Mouse (Mus musculus) neural tube, embryonic 13.5 days (tissue): Measurements from ENCODE around the gene Arl1. TPM values are rescaled to one million over a fixed set of nuclear protein-coding genes. Genes with fewer than 3 reads are reported as not detected.
A peak's percentile ranks its signal among the peaks of the same experiment; 100 is the strongest.
"Not testable (repeated sequence)": the region's sequence is repeated elsewhere in the genome, so short reads cannot be mapped to it uniquely, and the experiment has no call there.

Source experiments
- ATAC-seq: fragments of 200-750 bp; cut with Nextera tagmentation; 2 replicates; pipeline ENCODE4 v1.8.0; 2017; ENCODE audit warnings: low read depth, mild to moderate bottlenecking, moderate TSS enrichment, moderate library complexity
- H3K27ac ChIP-seq: fragments of 300-500 bp; sonication (generic); replicated peaks from 2 replicates; pipeline ENCODE4 v1.5.1; 2015; ENCODE audit warnings: moderate library complexity, mild to moderate bottlenecking, inconsistent platforms
- H3K27me3 ChIP-seq: fragments of 300-500 bp; sonication (generic); 2 replicates; pipeline ENCODE4 v1.6.1; 2015; ENCODE audit warnings: mild to moderate bottlenecking, inconsistent platforms
- H3K36me3 ChIP-seq: fragments of 300-500 bp; sonication (generic); 2 replicates; pipeline ENCODE4 v1.6.1; 2015; ENCODE audit warnings: mild to moderate bottlenecking, inconsistent platforms
- H3K4me1 ChIP-seq: fragments of 300-500 bp; sonication (generic); replicated peaks from 2 replicates; pipeline ENCODE4 v1.6.1; 2015; ENCODE audit warnings: inconsistent platforms
- H3K4me2 ChIP-seq: fragments of 300-500 bp; sonication (generic); 2 replicates; pipeline ENCODE4 v1.6.1; 2015; ENCODE audit warnings: inconsistent platforms, mild to moderate bottlenecking, moderate library complexity
- H3K4me3 ChIP-seq: fragments of 300-500 bp; sonication (generic); 2 replicates; pipeline ENCODE4 v1.5.1; 2015; ENCODE audit warnings: mild to moderate bottlenecking, inconsistent platforms
- H3K9ac ChIP-seq: fragments of 300-500 bp; sonication (generic); 2 replicates; pipeline ENCODE4 v1.6.1; 2015; ENCODE audit warnings: moderate library complexity, mild to moderate bottlenecking, inconsistent platforms
- H3K9me3 ChIP-seq: fragments of 300-500 bp; sonication (generic); 2 replicates; pipeline ENCODE4 v1.6.1; 2016; ENCODE audit warnings: inconsistent platforms
- WGBS: fragments of 180-500 bp; shearing (Covaris S2); methylation state at CpG from one replicate; pipeline ENCODE4 v1.1.7; 2015; 5-methylcytosine and 5-hydroxymethylcytosine counted together
- polyA plus RNA-seq: library from polyadenylated mRNA; unstranded; fragments of >200 nt; fragmentation: Nextera tagmentation; extraction: Ambion mirVana; gene quantifications from 2 replicates; pipeline ENCODE4 v1.2.1, GENCODE M21; 2015

The Arl1 gene
- polyA plus RNA-seq, 1 experiment from 2014 or later: 157 TPM

DNA sequence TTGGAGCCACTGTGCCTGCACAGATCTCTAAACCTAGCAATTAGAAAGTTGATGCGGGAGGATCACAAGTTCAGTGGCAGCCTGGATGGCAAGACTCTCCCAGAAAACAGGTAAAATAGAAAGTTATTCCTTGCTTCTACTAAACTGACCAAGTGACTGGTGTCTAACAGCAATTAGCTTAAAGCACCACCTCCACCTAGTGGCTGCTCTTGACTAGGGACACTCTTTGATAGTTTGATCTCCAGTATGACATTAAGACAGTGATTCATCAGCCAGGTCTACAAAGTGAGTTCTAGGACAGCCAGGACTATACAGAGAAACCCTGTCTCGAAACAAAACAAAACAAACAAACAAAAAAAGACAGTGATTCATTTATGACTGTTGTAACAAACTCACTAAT lies 5.3 kb upstream of the Arl1 start:
- no peak for ATAC-seq
- WGBS: 60% methylated on average over 2 of the region's 2 CpGs
- H3K36me3 ChIP-seq: no peaks in the 10 kb centered on the region

DNA sequence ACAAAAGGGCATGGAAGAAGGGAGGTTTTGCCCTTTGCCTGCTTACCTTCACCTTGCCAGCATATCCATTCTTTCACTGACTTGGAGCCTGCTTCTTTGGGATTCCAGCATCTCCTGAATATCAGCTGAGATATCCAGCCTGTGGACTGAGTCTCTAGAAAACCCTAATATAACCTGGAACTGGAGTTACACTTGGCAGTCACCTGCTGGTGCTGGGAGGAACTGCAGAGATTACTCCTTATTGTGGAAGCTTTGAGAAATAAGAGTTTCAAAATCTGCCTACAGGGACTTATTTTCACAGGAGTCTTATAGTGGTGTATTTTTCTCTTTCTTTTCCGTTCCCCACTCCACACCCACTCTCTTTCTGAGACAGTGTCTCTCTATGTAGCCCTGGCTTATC lies 3.5 kb upstream of the Arl1 start:
- Histone ChIP-seq H3K36me3 (no peaks in the 10 kb centered on the region), H3K27ac (no peak overlapping the region), H3K9ac (no peak overlapping the region), H3K27me3 (no peaks in the 10 kb centered on the region; the same call in 1 of the 2 replicates), H3K4me2 (no peak overlapping the region), H3K4me3 (no peak overlapping the region), H3K9me3 (no peaks in the 10 kb centered on the region), H3K4me1 (peaks cover 8% of the 10 kb centered on the region)
- no peak for ATAC-seq
- WGBS: 54% methylated on average over 1 of the region's 1 CpGs

More for the DNA sequence above, 5.3 kb upstream of the Arl1 start:
- H3K9me3 ChIP-seq: no peaks in the 10 kb centered on the region
- H3K4me2 ChIP-seq: no peak overlapping the region
- H3K4me1 ChIP-seq: peaks cover 3% of the 10 kb centered on the region
- H3K27me3 ChIP-seq: no peaks in the 10 kb centered on the region; the same call in 1 of the 2 replicates
- no peak overlapping the region for H3K9ac ChIP-seq
- H3K4me3 ChIP-seq: no peak overlapping the region
- H3K27ac ChIP-seq: no peak overlapping the region

- H3K4me1 ChIP-seq: peaks cover 16% of the 10 kb centered on the region
- 77% methylated on average over 8 of the region's 8 CpGs for WGBS
- H3K9me3 ChIP-seq: no peaks in the 10 kb centered on the region
- no peaks in the 10 kb centered on the region; the same call in 1 of the 2 replicates for H3K27me3 ChIP-seq
- H3K4me3 ChIP-seq: no peak overlapping the region
- ATAC-seq: no peak
- H3K36me3 ChIP-seq: no peaks in the 10 kb centered on the region
- no peak overlapping the region for H3K9ac ChIP-seq
- H3K4me2 ChIP-seq: no peak overlapping the region
- H3K27ac ChIP-seq: no peak overlapping the region
These were observed 2.5 kb upstream of the Arl1 start for GRCm38 (mm10) chr10:88728166-88728565.

- H3K9me3 ChIP-seq: no peaks in the 10 kb centered on the region
- H3K27ac ChIP-seq: peak overlapping the region; percentile 68
- peak overlapping the region; percentile 85 for H3K4me3 ChIP-seq
- WGBS: 2% methylated on average over 55 of the region's 61 CpGs
- peaks cover 7% of the 10 kb centered on the region for H3K36me3 ChIP-seq
- peak overlapping the region; percentile 94 for H3K9ac ChIP-seq
- H3K4me1 ChIP-seq: peaks cover 18% of the 10 kb centered on the region
- H3K4me2 ChIP-seq: peak overlapping the region; percentile 71
- no peaks in the 10 kb centered on the region; the same call in 1 of the 2 replicates for H3K27me3 ChIP-seq
- no peak; the same call in none of the 2 replicates for ATAC-seq
These were observed 1.0 kb downstream of the Arl1 start for GRCm38 (mm10) chr10:88731496-88732308.

GRCm38 (mm10) chr10:88732309-88732622 lies 1.6 kb downstream of the Arl1 start:
- H3K27me3 ChIP-seq: no peaks in the 10 kb centered on the region; the same call in 1 of the 2 replicates
- H3K27ac ChIP-seq: no peak overlapping the region
- peak overlapping the region; percentile 94 for H3K9ac ChIP-seq
- no peaks in the 10 kb centered on the region for H3K9me3 ChIP-seq
- H3K4me1 ChIP-seq: peaks cover 18% of the 10 kb centered on the region
- peak overlapping the region; percentile 85 for H3K4me3 ChIP-seq
- no peak for ATAC-seq
- peaks cover 13% of the 10 kb centered on the region for H3K36me3 ChIP-seq
- H3K4me2 ChIP-seq: peak overlapping the region; percentile 71
- WGBS: 21% methylated on average over 6 of the region's 6 CpGs

DNA sequence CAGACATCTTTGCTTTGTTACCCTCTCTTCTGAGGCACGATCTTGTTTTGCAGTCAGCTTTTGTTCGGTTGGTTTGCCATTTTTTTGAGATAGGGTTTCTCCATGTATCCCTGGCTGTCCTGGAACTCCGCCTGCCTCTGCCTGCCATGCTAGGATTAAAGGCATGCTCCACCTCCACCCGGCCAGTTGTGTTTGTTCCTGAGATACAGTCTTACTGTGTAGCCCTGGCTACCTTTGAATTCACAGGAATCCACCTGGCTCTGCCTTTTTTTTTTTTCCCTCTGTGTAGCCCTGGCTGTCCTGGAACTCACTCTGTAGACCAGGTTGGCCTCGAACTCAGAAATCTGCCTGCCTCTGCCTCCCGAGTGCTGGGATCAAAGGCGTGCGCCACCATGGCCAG lies 8.4 kb downstream of the Arl1 start:
- H3K9me3 ChIP-seq, H3K4me1 ChIP-seq, H3K4me3 ChIP-seq, H3K27me3 ChIP-seq, ATAC-seq, H3K9ac ChIP-seq, H3K4me2 ChIP-seq, H3K27ac ChIP-seq: not testable (repeated sequence)
- peaks cover 53% of the 10 kb centered on the region for H3K36me3 ChIP-seq
- 97% methylated on average over 8 of the region's 8 CpGs for WGBS

- H3K9ac ChIP-seq: no peak overlapping the region
- H3K4me3 ChIP-seq: no peak overlapping the region
- no peaks in the 10 kb centered on the region for H3K27me3 ChIP-seq
- H3K4me1 ChIP-seq: no peaks in the 10 kb centered on the region
- H3K4me2 ChIP-seq: no peak overlapping the region
- H3K36me3 ChIP-seq: peaks cover 61% of the 10 kb centered on the region
- WGBS: 90% methylated on average over 1 of the region's 1 CpGs
- ATAC-seq: no peak
- H3K9me3 ChIP-seq: no peaks in the 10 kb centered on the region
- H3K27ac ChIP-seq: no peak overlapping the region
These were observed 9.2 kb downstream of the Arl1 start for GRCm38 (mm10) chr10:88739818-88740217.

GRCm38 (mm10) chr10:88740781-88741180 lies 10.1 kb downstream of the Arl1 start:
- Histone ChIP-seq H3K4me1 (no peaks in the 10 kb centered on the region), H3K9me3 (no peaks in the 10 kb centered on the region), H3K4me3 (no peak overlapping the region), H3K4me2 (no peak overlapping the region), H3K36me3 (peaks cover 70% of the 10 kb centered on the region), H3K27ac (no peak overlapping the region), H3K9ac (no peak overlapping the region), H3K27me3 (no peaks in the 10 kb centered on the region)
- 96% methylated on average over 5 of the region's 5 CpGs for WGBS
- ATAC-seq: no peak

DNA sequence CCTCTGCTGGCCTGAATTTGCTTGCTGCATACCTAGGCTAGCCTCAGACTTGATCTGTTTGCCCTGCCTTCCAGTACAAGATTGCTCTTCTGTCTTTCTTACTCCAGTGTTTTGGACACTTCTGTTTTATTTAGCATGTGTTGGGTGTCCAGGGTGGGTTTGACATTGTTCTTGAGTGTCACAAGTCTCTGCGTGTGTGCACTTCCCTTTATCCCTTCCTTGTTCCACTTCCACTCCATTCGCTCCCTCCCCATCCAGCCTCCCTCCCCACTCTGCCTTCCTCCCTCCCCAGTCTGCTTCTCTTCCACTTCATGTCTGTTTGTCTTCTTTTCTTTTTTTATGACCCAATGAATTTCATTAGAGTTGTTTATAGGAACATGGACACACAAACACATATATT lies 10.8 kb downstream of the Arl1 start:
- no peak overlapping the region for H3K27ac ChIP-seq
- H3K9ac ChIP-seq: no peak overlapping the region
- H3K4me3 ChIP-seq: no peak overlapping the region
- H3K36me3 ChIP-seq: peaks cover 70% of the 10 kb centered on the region
- H3K27me3 ChIP-seq: no peaks in the 10 kb centered on the region
- no peak overlapping the region for H3K4me2 ChIP-seq
- ATAC-seq: no peak
- no peaks in the 10 kb centered on the region for H3K4me1 ChIP-seq
- WGBS: 91% methylated on average over 2 of the region's 2 CpGs
- H3K9me3 ChIP-seq: no peaks in the 10 kb centered on the region

GRCm38 (mm10) chr10:88761524-88762212 lies 31.0 kb downstream of the Arl1 start:
- peaks cover 84% of the 10 kb centered on the region for H3K36me3 ChIP-seq
- 94% methylated on average over 13 of the region's 13 CpGs for WGBS

DNA sequence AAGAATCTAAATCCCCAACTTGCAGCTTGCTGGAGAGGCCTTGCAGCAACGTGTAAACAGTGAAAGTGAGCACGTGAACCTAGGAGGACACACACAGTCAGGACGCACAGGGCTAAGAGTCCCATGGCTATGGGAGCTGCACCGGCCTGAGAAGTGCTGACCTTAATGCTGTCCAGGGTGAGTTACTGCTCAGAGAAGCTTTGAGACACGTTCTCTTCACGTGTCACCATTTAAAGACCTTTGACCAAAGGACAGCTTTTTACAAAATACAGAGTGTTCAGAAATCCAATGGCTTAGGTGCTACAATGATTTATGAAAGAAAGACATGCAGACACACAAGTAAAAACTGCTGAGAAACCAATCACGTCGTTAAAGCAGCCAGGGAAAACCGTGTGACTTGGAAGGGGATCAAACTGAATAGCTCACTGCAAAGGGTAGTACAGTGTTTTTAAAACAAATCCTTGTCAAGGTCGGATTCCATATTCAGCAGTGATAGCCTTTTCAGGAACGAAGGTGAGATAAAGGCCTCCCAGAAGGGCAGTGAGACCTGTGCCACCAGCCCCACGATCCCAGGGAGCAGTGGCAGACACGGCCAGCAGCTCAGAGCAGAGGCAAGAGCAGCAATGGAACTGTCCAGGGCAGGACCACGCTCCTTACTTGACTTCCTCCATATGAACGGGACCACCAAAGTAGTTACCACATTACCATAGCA lies 34.9 kb downstream of the Arl1 start:
- no peak overlapping the region for H3K4me2 ChIP-seq

More at GRCm38 (mm10) chr10:88761524-88762212, 31.0 kb downstream of the Arl1 start:
- no peak overlapping the region for H3K4me2 ChIP-seq
- no peak overlapping the region for H3K27ac ChIP-seq
- no peak overlapping the region for H3K4me3 ChIP-seq
- ATAC-seq: no peak
- H3K4me1 ChIP-seq: no peaks in the 10 kb centered on the region
- H3K9ac ChIP-seq: no peak overlapping the region
- H3K9me3 ChIP-seq: no peaks in the 10 kb centered on the region
- H3K27me3 ChIP-seq: no peaks in the 10 kb centered on the region

GRCm38 (mm10) chr10:88768961-88769360 lies 38.3 kb downstream of the Arl1 start:
- no peak overlapping the region for H3K27ac ChIP-seq
- H3K4me1 ChIP-seq: no peaks in the 10 kb centered on the region
- no peak for ATAC-seq
- H3K4me2 ChIP-seq: no peak overlapping the region
- H3K27me3 ChIP-seq: no peaks in the 10 kb centered on the region
- WGBS: 94% methylated on average over 5 of the region's 5 CpGs
- no peak overlapping the region for H3K9ac ChIP-seq
- no peak overlapping the region for H3K4me3 ChIP-seq
- H3K9me3 ChIP-seq: no peaks in the 10 kb centered on the region
- H3K36me3 ChIP-seq: peaks cover 86% of the 10 kb centered on the region

More for the DNA sequence above, 34.9 kb downstream of the Arl1 start:
- H3K9me3 ChIP-seq: no peaks in the 10 kb centered on the region
- no peak overlapping the region for H3K27ac ChIP-seq
- no peaks in the 10 kb centered on the region for H3K4me1 ChIP-seq
- no peaks in the 10 kb centered on the region for H3K27me3 ChIP-seq
- H3K36me3 ChIP-seq: peaks cover 84% of the 10 kb centered on the region
- H3K9ac ChIP-seq: no peak overlapping the region
- WGBS: 92% methylated on average over 15 of the region's 15 CpGs
- H3K4me3 ChIP-seq: no peak overlapping the region
- ATAC-seq: no peak
